In genomic region chr11:95476323-95476722, GRCm38 (mm10) we compare ENCODE assay signal across 15 mouse cellular contexts. TPM values are rescaled to one million over a fixed set of nuclear protein-coding genes. Genes with fewer than 3 reads are reported as not detected.
A peak's percentile ranks its signal among the peaks of the same experiment; 100 is the strongest.
DNase-seq lines count a peak whose midpoint lies in the region; ATAC-seq and TF ChIP-seq lines count a peak whose summit lies in the region.
"Had no signal": no experiment of that assay in that cellular context is flagged by ENCODE, and none has a peak within 500 bp of the region (broad histone marks: within the 10 kb centered on the region; RNA-seq: fewer than 3 reads in every experiment).

No protein-coding gene starts in this region.

- no peak overlapping the region for H3K27ac ChIP-seq in midbrain, embryonic 11.5 days (ENCODE audit: low read depth, low read length)
- H3K27ac ChIP-seq in midbrain, embryonic 14.5 days (replicated peaks; ENCODE audit: low read depth, low read length), result no peak overlapping the region
- no peak overlapping the region for H3K27ac ChIP-seq in left cerebral cortex, adult 2 months
- H3K27ac ChIP-seq: hindbrain, embryonic 12.5 days; kidney, postnatal 0 days; neural tube, embryonic 13.5 days had no signal

- H3K36me3 ChIP-seq in midbrain, embryonic 11.5 days (ENCODE audit: control insufficient read depth, insufficient read depth, low read length), result no peaks in the 10 kb centered on the region
- peaks cover 48% of the 10 kb centered on the region for H3K36me3 ChIP-seq in midbrain, embryonic 14.5 days (ENCODE audit: control insufficient read depth, insufficient read depth, low read length)

- H3K9me3 ChIP-seq in midbrain, embryonic 11.5 days (ENCODE audit: control insufficient read depth, low read length), result no peaks in the 10 kb centered on the region
- H3K9me3 ChIP-seq in midbrain, embryonic 14.5 days (ENCODE audit: control insufficient read depth, low read length), result no peaks in the 10 kb centered on the region
- H3K9me3 ChIP-seq: hindbrain, embryonic 12.5 days; megakaryocyte, embryonic 14.5 days; neural tube, embryonic 13.5 days had no signal

- 94% methylated on average over 7 of the region's 7 CpGs for WGBS in midbrain, embryonic 11.5 days
- 90% methylated on average over 7 of the region's 7 CpGs for WGBS in midbrain, embryonic 14.5 days
- 83% methylated on average over 7 of the region's 7 CpGs for WGBS in lung, adult 2 months

- H3K4me1 ChIP-seq in midbrain, embryonic 11.5 days (ENCODE audit: control insufficient read depth, insufficient read depth, low read length), result no peaks in the 10 kb centered on the region
- no peaks in the 10 kb centered on the region for H3K4me1 ChIP-seq in midbrain, embryonic 14.5 days (ENCODE audit: control insufficient read depth, insufficient read depth, low read length)
- no peaks in the 10 kb centered on the region for H3K4me1 ChIP-seq in lung, adult 2 months (ENCODE audit: control insufficient read depth, insufficient read depth, low read length)
- H3K4me1 ChIP-seq: hindbrain, embryonic 12.5 days; neural tube, embryonic 13.5 days had no signal

- H3K27me3 ChIP-seq in midbrain, embryonic 11.5 days (ENCODE audit: control insufficient read depth, insufficient read depth, low read length), result no peaks in the 10 kb centered on the region
- no peaks in the 10 kb centered on the region for H3K27me3 ChIP-seq in midbrain, embryonic 14.5 days (ENCODE audit: control insufficient read depth, insufficient read depth, low read length)
- H3K27me3 ChIP-seq: hindbrain, embryonic 12.5 days; megakaryocyte, embryonic 14.5 days; neural tube, embryonic 13.5 days had no signal

- intact Hi-C loops in left cerebral cortex, adult 2 months (cut with DNase I), result loop anchor here (2.0 kb wide), 2 partner anchors 18 to 78 kb away; no protein-coding TSS in a partner anchor

- DNase-seq in cerebellum, adult 11-12 months, result peak; percentile 52
- DNase-seq in midbrain, embryonic 11.5 days (ENCODE audit: low spot score, missing footprints), result peak; percentile 61
- DNase-seq in midbrain, embryonic 14.5 days, result no peak
- peak; percentile 68 to 73 for DNase-seq in left cerebral cortex, adult 2 months (ENCODE audit: extremely low spot score in 1 of 2, low spot score in 2 of 2)
- no peak for DNase-seq in lung, adult 2 months
- DNase-seq in retina, postnatal 1 day, result no peak
- DNase-seq in kidney, adult 9 months, result no peak
- DNase-seq: liver had no signal

- no peak overlapping the region for H3K9ac ChIP-seq in midbrain, embryonic 11.5 days (ENCODE audit: low read length)
- H3K9ac ChIP-seq in midbrain, embryonic 14.5 days (replicated peaks; ENCODE audit: low read length), result no peak overlapping the region
- H3K9ac ChIP-seq: hindbrain, embryonic 12.5 days; neural tube, embryonic 13.5 days had no signal

- no peak for ATAC-seq in cerebellum, adult (ENCODE audit: insufficient number of reproducible peaks, low FRiP score, low TSS enrichment)
- ATAC-seq in midbrain, embryonic 11.5 days (ENCODE audit: low FRiP score), result no peak
- no peak for ATAC-seq in midbrain, embryonic 14.5 days (ENCODE audit: low FRiP score, low TSS enrichment)

- no peak for TF ChIP-seq CTCF in left cerebral cortex, adult 2 months (IDR thresholded peaks at IDR 0.05)
- no peak for TF ChIP-seq CTCF in lung, adult 2 months (IDR thresholded peaks at IDR 0.05; ENCODE audit: insufficient read depth, low read length)

- no peak overlapping the region for H3K4me3 ChIP-seq in midbrain, embryonic 11.5 days (ENCODE audit: low read depth, low read length)
- H3K4me3 ChIP-seq in midbrain, embryonic 14.5 days (replicated peaks; ENCODE audit: low read depth, low read length), result no peak overlapping the region
- no peak overlapping the region for H3K4me3 ChIP-seq in left cerebral cortex, adult 2 months
- no peak overlapping the region for H3K4me3 ChIP-seq in lung, adult 2 months (replicated peaks; ENCODE audit: extremely low read depth, low read depth, low read length)
- H3K4me3 ChIP-seq: hindbrain, embryonic 12.5 days; megakaryocyte, embryonic 14.5 days; neural tube, embryonic 13.5 days had no signal

- TF ChIP-seq POLR2A in lung, adult 2 months (IDR thresholded peaks at IDR 0.05; ENCODE audit: borderline replicate concordance, extremely low read depth, low read depth, low read length), result no peak

- H3K4me2 ChIP-seq in midbrain, embryonic 11.5 days, result no peak overlapping the region
- H3K4me2 ChIP-seq in midbrain, embryonic 14.5 days (ENCODE audit: low read length), result no peak overlapping the region
- H3K4me2 ChIP-seq: heart, embryonic 11.5 days; hindbrain, embryonic 12.5 days; neural tube, embryonic 13.5 days had no signal

RNA-seq across cellular contexts. Expression of gene Nxph3, which starts 38.0 kb away (rescaled TPM):
- polyA plus RNA-seq in midbrain, embryonic 11.5 days (2014; fragmentation: Nextera tagmentation; extraction: Ambion mirVana), result 0.20 and 0.37 TPM in 2 replicates
- polyA plus RNA-seq in midbrain, embryonic 14.5 days (2014; fragmentation: Nextera tagmentation; extraction: Ambion mirVana), result 1.9 and 4.6 TPM in 2 replicates
- total RNA-seq in left cerebral cortex, adult 2 months (2021), result 10 to 100 TPM; 19.8 to 26.5 TPM
- 6.6 and 9.2 TPM in 2 replicates for polyA plus RNA-seq in lung, adult 2 months (2012; rRNA removed)
- polyA plus RNA-seq: thymus, postnatal 0 days had no signal

Comparison
In these comparisons a context has a peak if more than half of its experiments do, and no peak if none do; other contexts are left out.
1. DNase-seq: peak in cerebellum, adult 11-12 months (single experiment), midbrain, embryonic 11.5 days (single experiment) and left cerebral cortex, adult 2 months (2 of 2); none in midbrain, embryonic 14.5 days (single experiment), lung, adult 2 months (single experiment), retina, postnatal 1 day (single experiment) and kidney, adult 9 months (single experiment).